Mouse (Mus musculus) layer of hippocampus, adult 18-20 months (tissue): ENCODE measurements around the gene Fbxw22. TPM values are rescaled to one million over a fixed set of nuclear protein-coding genes. Genes with fewer than 3 reads are reported as not detected.
"Not testable (repeated sequence)": the region's sequence is repeated elsewhere in the genome, so short reads cannot be mapped to it uniquely, and the experiment has no call there.

Experiments
- DNase-seq, 2 experiments: peaks; one replicate each; pipeline ENCODE4 v3.0.0; 2022; ENCODE audit warnings: low spot score in 2 of 2
- long read RNA-seq: library from polyadenylated mRNA; stranded (forward); transcript quantifications from one replicate; pipeline ENCODE4 v2.0.0, GENCODE M21; 2021
- total RNA-seq, 2 experiments: library from RNA; stranded (reverse); gene quantifications; 2 replicates each; pipeline ENCODE4 v1.2.3; 2021

Fbxw22 gene
- total RNA-seq, result not detected
- long read RNA-seq, result 0 reads

- not testable (repeated sequence) for DNase-seq
These were observed at the start of gene Fbxw22 for GRCm38 (mm10) chr9:109404196-109404595. Gene Fbxw22, minus strand, starts transcription at chr9:109404296.

GRCm38 (mm10) chr9:109449040-109449439, 44.9 kb upstream of the Fbxw22 start, which contains the start of gene Fbxw16:
Gene Fbxw16, minus strand, starts transcription at chr9:109449140.
- DNase-seq, result no peak

GRCm38 (mm10) chr9:109432956-109433355, 28.9 kb upstream of the Fbxw22 start:
- DNase-seq, result no peak

GRCm38 (mm10) chr9:109339559-109339958, 64.5 kb downstream of the Fbxw22 start, which contains the start of gene Fbxw28:
Gene Fbxw28, minus strand, starts transcription at chr9:109339659.
- DNase-seq, result not testable (repeated sequence)

Other genes starting within 250 kb of the Fbxw22 start
- gene Fbxw21, start 242.3 kb downstream of the Fbxw22 start, total RNA-seq, result not detected
- not detected for gene Fbxw13, start 208.3 kb downstream of the Fbxw22 start, total RNA-seq
- gene Fbxw20, start 169.5 kb downstream of the Fbxw22 start, total RNA-seq, result not detected
- gene Fbxw14, start 116.6 kb downstream of the Fbxw22 start, total RNA-seq, result not detected
- gene Fbxw28, start 64.6 kb downstream of the Fbxw22 start, total RNA-seq, result not detected
- not detected for gene Fbxw16, start 44.8 kb upstream of the Fbxw22 start, total RNA-seq
- gene Fbxw19, start 91.6 kb upstream of the Fbxw22 start, total RNA-seq, result not detected
- gene Fbxw15, start 164.0 kb upstream of the Fbxw22 start, total RNA-seq, result not detected
- not detected for gene Fbxw24, start 221.8 kb upstream of the Fbxw22 start, total RNA-seq